ENCODE assay signal across 21 mouse cellular contexts in genomic region chr4:107302832-107303231, GRCm38 (mm10). TPM values are rescaled to one million over a fixed set of nuclear protein-coding genes. Genes with fewer than 3 reads are reported as not detected.
A peak's percentile ranks its signal among the peaks of the same experiment; 100 is the strongest.
DNase-seq lines count a peak whose midpoint lies in the region; ATAC-seq and TF ChIP-seq lines count a peak whose summit lies in the region.
"Had no signal": no experiment of that assay in that cellular context is flagged by ENCODE, and none has a peak within 500 bp of the region (broad histone marks: within the 10 kb centered on the region; RNA-seq: fewer than 3 reads in every experiment).

No protein-coding gene starts in this region.

- TF ChIP-seq CTCF in liver, embryonic 14.5 days (IDR thresholded peaks at IDR 0.05; ENCODE audit: low read depth): no peak

- H3K4me1 ChIP-seq in kidney, embryonic 14.5 days (ENCODE audit: control insufficient read depth, insufficient read depth, low read length): no peaks in the 10 kb centered on the region
- peaks cover 0 to 11% of the 10 kb centered on the region in 2 experiments; a peak in 2 of 4 replicates for H3K4me1 ChIP-seq in liver, embryonic 14.5 days (replicated peaks; ENCODE audit: control insufficient read depth in 2 of 2, insufficient read depth in 2 of 2, low read length in 1 of 2)
- H3K4me1 ChIP-seq in stomach, embryonic 16.5 days (ENCODE audit: control insufficient read depth, insufficient read depth, low read length): no peaks in the 10 kb centered on the region
- H3K4me1 ChIP-seq: neural tube, embryonic 15.5 days had no signal

- no peak overlapping the region for H3K27ac ChIP-seq in kidney, embryonic 14.5 days (ENCODE audit: low read depth, low read length)
- no peak overlapping the region for H3K27ac ChIP-seq in liver, embryonic 14.5 days
- H3K27ac ChIP-seq in stomach, embryonic 16.5 days (ENCODE audit: low read length): no peak overlapping the region
- H3K27ac ChIP-seq: neural tube, embryonic 15.5 days had no signal

- H3K4me2 ChIP-seq in kidney, embryonic 14.5 days (replicated peaks; ENCODE audit: low read depth, low read length): no peak overlapping the region
- H3K4me2 ChIP-seq in liver, embryonic 14.5 days (ENCODE audit: low read depth): no peak overlapping the region
- no peak overlapping the region for H3K4me2 ChIP-seq in stomach, embryonic 16.5 days (ENCODE audit: low read depth, low read length)
- H3K4me2 ChIP-seq: heart, embryonic 12.5 days; neural tube, embryonic 15.5 days had no signal

- no peaks in the 10 kb centered on the region for H3K27me3 ChIP-seq in kidney, embryonic 14.5 days (ENCODE audit: control insufficient read depth, insufficient read depth, low read length)
- no peaks in the 10 kb centered on the region for H3K27me3 ChIP-seq in liver, embryonic 14.5 days (ENCODE audit: control insufficient read depth, insufficient read depth, low read length)
- H3K27me3 ChIP-seq in stomach, embryonic 16.5 days (ENCODE audit: control insufficient read depth, insufficient read depth, low read length): no peaks in the 10 kb centered on the region
- H3K27me3 ChIP-seq: neural tube, embryonic 15.5 days had no signal

- no peak overlapping the region for H3K9ac ChIP-seq in kidney, embryonic 14.5 days (ENCODE audit: low read depth, low read length)
- H3K9ac ChIP-seq in liver, embryonic 14.5 days (replicated peaks): no peak overlapping the region
- no peak overlapping the region for H3K9ac ChIP-seq in stomach, embryonic 16.5 days (ENCODE audit: low read length)
- H3K9ac ChIP-seq: forebrain, postnatal 0 days; heart, embryonic 12.5 days; neural tube, embryonic 15.5 days had no signal

- TF ChIP-seq EP300 in liver, embryonic 14.5 days (IDR thresholded peaks at IDR 0.05; ENCODE audit: low read depth): no peak

- H3K36me3 ChIP-seq in kidney, embryonic 14.5 days (ENCODE audit: control insufficient read depth, insufficient read depth, low read length): no peaks in the 10 kb centered on the region
- no peaks in the 10 kb centered on the region for H3K36me3 ChIP-seq in liver, embryonic 14.5 days (replicated peaks; ENCODE audit: control insufficient read depth, insufficient read depth, low read depth)
- H3K36me3 ChIP-seq in stomach, embryonic 16.5 days (ENCODE audit: control insufficient read depth, insufficient read depth, low read length): no peaks in the 10 kb centered on the region
- H3K36me3 ChIP-seq: heart, embryonic 12.5 days; neural tube, embryonic 15.5 days had no signal

- intact Hi-C loops in heart, postnatal 10 days (cut with DNase I): no loop called here

- no peak overlapping the region for H3K4me3 ChIP-seq in kidney, embryonic 14.5 days (ENCODE audit: low read length)
- H3K4me3 ChIP-seq in liver, embryonic 14.5 days (ENCODE audit: insufficient read depth in 1 of 2, low read depth in 2 of 2, low read length in 2 of 2): no peak overlapping the region
- H3K4me3 ChIP-seq in stomach, embryonic 16.5 days (replicated peaks; ENCODE audit: low read length): no peak overlapping the region
- H3K4me3 ChIP-seq: erythroblast, embryonic 14.5 days; heart, embryonic 12.5 days; megakaryocyte, embryonic 14.5 days; neural tube, embryonic 15.5 days had no signal

- peak; percentile 67 for DNase-seq in kidney, adult 18-20 months
- peak; percentile 78 for DNase-seq in kidney, adult 9 months
- DNase-seq in liver, embryonic 14.5 days (ENCODE audit: low read depth in 3 of 3, low spot score in 3 of 3): no peak
- DNase-seq in heart, postnatal 10 days: no peak
- no peak for DNase-seq in retina, embryonic 14.5 days (ENCODE audit: low spot score)
- DNase-seq in thymus, postnatal 0 days (ENCODE audit: low spot score): no peak
- DNase-seq: adrenal gland, adult 8-10 months; cerebellum, adult 9-10 months; forebrain, postnatal 0 days; gastrocnemius, postnatal 25 days; lung, adult 2 months had no signal

- WGBS in kidney, embryonic 14.5 days: 66% methylated on average over 4 of the region's 4 CpGs
- WGBS in liver, embryonic 14.5 days (ENCODE audit: insufficient replicate concordance): 64% methylated on average over 4 of the region's 4 CpGs
- WGBS in stomach, embryonic 16.5 days: 59% methylated on average over 4 of the region's 4 CpGs

- no peaks in the 10 kb centered on the region for H3K9me3 ChIP-seq in kidney, embryonic 14.5 days (ENCODE audit: control insufficient read depth, low read length)
- H3K9me3 ChIP-seq in liver, embryonic 14.5 days (ENCODE audit: control insufficient read depth, low read length): no peaks in the 10 kb centered on the region
- H3K9me3 ChIP-seq in stomach, embryonic 16.5 days (replicated peaks; ENCODE audit: control insufficient read depth, low read length): no peaks in the 10 kb centered on the region
- H3K9me3 ChIP-seq: heart, embryonic 12.5 days; megakaryocyte, embryonic 14.5 days; neural tube, embryonic 15.5 days had no signal

- ATAC-seq in kidney, embryonic 14.5 days (ENCODE audit: low FRiP score, low TSS enrichment): no peak
- ATAC-seq in liver, embryonic 14.5 days (ENCODE audit: insufficient read depth): peak; percentile 31; the same call in 1 of the 2 replicates
- ATAC-seq in stomach, embryonic 16.5 days (ENCODE audit: insufficient read depth, low FRiP score): peak; percentile 47
- ATAC-seq: forebrain, postnatal 0 days had no signal

RNA-seq across cellular contexts. Expression of gene Dio1, which starts 4.1 kb away (rescaled TPM):
- 0.38 TPM in 1 of 2 replicates, not detected in the other for polyA plus RNA-seq in kidney, embryonic 14.5 days (2014; fragmentation: Nextera tagmentation; extraction: Ambion mirVana)
- 0.03 TPM in 1 of 2 replicates, not detected in the other for polyA plus RNA-seq in liver, embryonic 14.5 days (2012; rRNA removed)
- polyA plus RNA-seq in liver, embryonic 14.5 days (2014; fragmentation: Nextera tagmentation; extraction: Ambion mirVana): not detected in 2 replicates
- polyA plus RNA-seq in stomach, embryonic 16.5 days (2015; fragmentation: Nextera tagmentation; extraction: Ambion mirVana): 0.39 and 0.80 TPM in 2 replicates
- not detected for total RNA-seq in heart, postnatal 10 days (2021)
- polyA plus RNA-seq in thymus, postnatal 0 days (2015; fragmentation: Nextera tagmentation; extraction: Ambion mirVana): 6.8 and 7.2 TPM in 2 replicates
- total RNA-seq: adrenal gland, adult 8-10 months; forebrain, postnatal 0 days; gastrocnemius, postnatal 25 days; layer of hippocampus, adult 18-20 months; left cerebral cortex, postnatal 10 days; monocyte, adult 5-6 weeks had no signal
- polyA plus RNA-seq: erythroblast, embryonic 14.5 days; forebrain, postnatal 0 days; heart, embryonic 12.5 days; hindbrain, embryonic 11.5 days; neural tube, embryonic 15.5 days had no signal

RNA-seq across cellular contexts. Expression of gene Yipf1, which starts 11.3 kb away (rescaled TPM):
- 44.6 and 51.4 TPM in 2 replicates for polyA plus RNA-seq in kidney, embryonic 14.5 days (2014; fragmentation: Nextera tagmentation; extraction: Ambion mirVana)
- 11.9 and 12.7 TPM in 2 replicates for polyA plus RNA-seq in liver, embryonic 14.5 days (2012; rRNA removed)
- polyA plus RNA-seq in liver, embryonic 14.5 days (2014; fragmentation: Nextera tagmentation; extraction: Ambion mirVana): 23.0 and 27.3 TPM in 2 replicates
- polyA plus RNA-seq in stomach, embryonic 16.5 days (2015; fragmentation: Nextera tagmentation; extraction: Ambion mirVana): 58.6 and 58.9 TPM in 2 replicates
- total RNA-seq in heart, postnatal 10 days (2021): 10 to 100 TPM; 26.1 to 28.5 TPM
- 84.3 and 87.2 TPM in 2 replicates for polyA plus RNA-seq in thymus, postnatal 0 days (2015; fragmentation: Nextera tagmentation; extraction: Ambion mirVana)

RNA-seq across cellular contexts. Expression of gene Hspb11, which starts 49.4 kb away (rescaled TPM):
- polyA plus RNA-seq in kidney, embryonic 14.5 days (2014; fragmentation: Nextera tagmentation; extraction: Ambion mirVana): 39.6 and 56.6 TPM in 2 replicates
- 2.2 and 3.6 TPM in 2 replicates for polyA plus RNA-seq in liver, embryonic 14.5 days (2012; rRNA removed)
- polyA plus RNA-seq in liver, embryonic 14.5 days (2014; fragmentation: Nextera tagmentation; extraction: Ambion mirVana): 7.8 and 8.2 TPM in 2 replicates
- polyA plus RNA-seq in stomach, embryonic 16.5 days (2015; fragmentation: Nextera tagmentation; extraction: Ambion mirVana): 28.1 and 39.1 TPM in 2 replicates
- 10 to 100 TPM; 16.3 to 16.8 TPM for total RNA-seq in heart, postnatal 10 days (2021)
- 106 and 112 TPM in 2 replicates for polyA plus RNA-seq in thymus, postnatal 0 days (2015; fragmentation: Nextera tagmentation; extraction: Ambion mirVana)

RNA-seq across cellular contexts. Expression of gene Lrrc42, which starts 49.5 kb away (rescaled TPM):
- polyA plus RNA-seq in kidney, embryonic 14.5 days (2014; fragmentation: Nextera tagmentation; extraction: Ambion mirVana): 101 and 113 TPM in 2 replicates
- 4.3 and 7.6 TPM in 2 replicates for polyA plus RNA-seq in liver, embryonic 14.5 days (2012; rRNA removed)
- polyA plus RNA-seq in liver, embryonic 14.5 days (2014; fragmentation: Nextera tagmentation; extraction: Ambion mirVana): 11.1 TPM in 2 replicates
- polyA plus RNA-seq in stomach, embryonic 16.5 days (2015; fragmentation: Nextera tagmentation; extraction: Ambion mirVana): 52.7 TPM in 2 replicates
- 10 to 100 TPM; 16.4 to 21.6 TPM for total RNA-seq in heart, postnatal 10 days (2021)
- 127 and 129 TPM in 2 replicates for polyA plus RNA-seq in thymus, postnatal 0 days (2015; fragmentation: Nextera tagmentation; extraction: Ambion mirVana)

Comparison
In these comparisons a context has a peak if more than half of its experiments do, and no peak if none do; other contexts are left out.
1. DNase-seq: peak in kidney, adult 18-20 months (single experiment) and kidney, adult 9 months (single experiment); none in liver, embryonic 14.5 days (0 of 3), heart, postnatal 10 days (0 of 2), retina, embryonic 14.5 days (single experiment) and thymus, postnatal 0 days (single experiment).